Comparison of ENCODE assay signal across 27 mouse cellular contexts in the genomic region with DNA sequence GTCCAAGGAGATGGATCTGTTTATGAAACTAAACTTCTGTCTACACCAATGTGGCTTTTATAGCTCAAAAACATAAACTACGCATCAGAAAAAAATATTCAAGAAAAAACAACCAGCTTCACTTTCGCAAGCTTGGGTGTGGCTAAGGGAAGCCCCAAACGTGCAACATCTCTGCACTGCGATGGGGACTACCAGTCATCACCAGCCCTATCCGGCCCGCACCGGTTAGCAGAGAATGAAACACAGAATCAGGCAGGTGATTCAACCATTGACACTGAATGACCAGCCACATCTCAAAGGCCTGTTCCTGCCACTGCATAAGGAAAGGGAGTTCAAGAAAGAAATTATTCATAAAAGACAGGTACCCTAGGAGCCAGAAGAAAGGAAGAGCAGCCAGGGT. TPM values are rescaled to one million over a fixed set of nuclear protein-coding genes. Genes with fewer than 3 reads are reported as not detected.
"Had no signal": no experiment of that assay in that cellular context is flagged by ENCODE, and none has a peak within 500 bp of the region (broad histone marks: within the 10 kb centered on the region; RNA-seq: fewer than 3 reads in every experiment).

No protein-coding gene starts in this region.

- H3K4me2 ChIP-seq: heart, embryonic 13.5 days; heart, embryonic 15.5 days; hindbrain, embryonic 13.5 days; hindbrain, embryonic 15.5 days; kidney, embryonic 15.5 days; limb, embryonic 13.5 days; limb, embryonic 15.5 days; liver, embryonic 12.5 days had no signal

- H3K9me3 ChIP-seq: heart, embryonic 10.5 days; heart, embryonic 13.5 days; heart, embryonic 15.5 days; hindbrain, embryonic 13.5 days; hindbrain, embryonic 15.5 days; kidney, embryonic 15.5 days; limb, embryonic 13.5 days; limb, embryonic 15.5 days; liver, embryonic 12.5 days had no signal

- H3K4me3 ChIP-seq: heart, embryonic 10.5 days; heart, embryonic 13.5 days; heart, embryonic 15.5 days; hindbrain, embryonic 13.5 days; hindbrain, embryonic 15.5 days; kidney, embryonic 15.5 days; limb, embryonic 13.5 days; limb, embryonic 15.5 days; liver, embryonic 12.5 days had no signal

- DNase-seq: gastrocnemius, postnatal 14 days; gastrocnemius, postnatal 36 days; heart, adult 18-20 months; heart, postnatal 14 days; heart, postnatal 36 days; kidney, adult 11 months; kidney, adult 8-10 months; kidney, postnatal 14 days; kidney, postnatal 36 days; layer of hippocampus, adult 9-11 months; layer of hippocampus, postnatal 36 days; left cerebral cortex, postnatal 4 days had no signal

- ATAC-seq: hindbrain, postnatal 0 days; intestine, embryonic 16.5 days; liver, embryonic 12.5 days had no signal

- H3K9ac ChIP-seq: heart, embryonic 13.5 days; heart, embryonic 15.5 days; hindbrain, embryonic 13.5 days; hindbrain, embryonic 15.5 days; kidney, embryonic 15.5 days; limb, embryonic 13.5 days; limb, embryonic 15.5 days; liver, embryonic 12.5 days; liver, embryonic 14.5 days had no signal

- H3K27me3 ChIP-seq: heart, embryonic 13.5 days; heart, embryonic 15.5 days; hindbrain, embryonic 13.5 days; hindbrain, embryonic 15.5 days; kidney, embryonic 15.5 days; limb, embryonic 13.5 days; limb, embryonic 15.5 days; liver, embryonic 12.5 days had no signal

- H3K27ac ChIP-seq: heart, embryonic 10.5 days; heart, embryonic 13.5 days; heart, embryonic 15.5 days; hindbrain, embryonic 13.5 days; hindbrain, embryonic 15.5 days; hindbrain, postnatal 0 days; kidney, embryonic 15.5 days; kidney, postnatal 0 days; limb, embryonic 13.5 days; limb, embryonic 15.5 days; liver, embryonic 12.5 days; liver, embryonic 14.5 days had no signal

- H3K36me3 ChIP-seq: heart, embryonic 10.5 days; heart, embryonic 13.5 days; heart, embryonic 15.5 days; hindbrain, embryonic 13.5 days; hindbrain, embryonic 15.5 days; kidney, embryonic 15.5 days; limb, embryonic 13.5 days; limb, embryonic 15.5 days; liver, embryonic 12.5 days had no signal

RNA-seq across cellular contexts. Expression of a gene that starts 27.2 kb away (rescaled TPM):
- total RNA-seq: gastrocnemius, adult 18-20 months; hematopoietic stem cell, adult 5-6 weeks had no signal
